Mouse (Mus musculus): Measurements from ENCODE around the gene Rhog. TPM values are rescaled to one million over a fixed set of nuclear protein-coding genes. Genes with fewer than 3 reads are reported as not detected.
A peak's percentile ranks its signal among the peaks of the same experiment; 100 is the strongest.

Gene Rhog
- polyA plus RNA-seq, 1 experiment from 2014 or later: 396 TPM

DNA sequence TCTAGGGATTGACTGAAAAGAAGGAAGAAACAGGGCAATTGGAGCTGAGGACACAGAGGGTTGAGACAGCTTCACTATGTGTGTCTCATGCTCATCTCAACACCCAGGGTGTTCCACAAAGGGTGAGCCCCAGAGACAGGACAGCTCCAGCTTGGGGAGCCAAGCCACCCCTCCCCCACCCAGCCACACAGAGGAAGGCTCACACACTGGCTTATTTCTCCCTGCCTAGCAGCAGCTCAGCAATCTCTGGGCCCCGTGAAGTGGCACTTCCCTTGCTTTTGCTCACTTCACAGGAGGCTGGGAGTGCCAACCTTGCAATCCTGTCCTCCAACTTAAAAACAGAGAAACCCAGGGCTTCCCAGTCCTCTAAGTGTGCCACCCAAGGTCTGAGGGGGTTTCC, 10.1 kb downstream of the Rhog start:
- H3K4me3 ChIP-seq (ENCODE audit: inconsistent target): peak overlapping the region; percentile 92; the same call in 1 of the 2 replicates
- 0% methylated on average over 1 of the region's 1 CpGs for WGBS (ENCODE audit: missing documents)
- peaks cover 7% of the 10 kb centered on the region for H3K36me3 ChIP-seq (ENCODE audit: inconsistent target)
- peaks cover 90% of the 10 kb centered on the region for H3K79me2 ChIP-seq (ENCODE audit: inconsistent target)
- H3K27ac ChIP-seq: peak overlapping the region; percentile 100

DNA sequence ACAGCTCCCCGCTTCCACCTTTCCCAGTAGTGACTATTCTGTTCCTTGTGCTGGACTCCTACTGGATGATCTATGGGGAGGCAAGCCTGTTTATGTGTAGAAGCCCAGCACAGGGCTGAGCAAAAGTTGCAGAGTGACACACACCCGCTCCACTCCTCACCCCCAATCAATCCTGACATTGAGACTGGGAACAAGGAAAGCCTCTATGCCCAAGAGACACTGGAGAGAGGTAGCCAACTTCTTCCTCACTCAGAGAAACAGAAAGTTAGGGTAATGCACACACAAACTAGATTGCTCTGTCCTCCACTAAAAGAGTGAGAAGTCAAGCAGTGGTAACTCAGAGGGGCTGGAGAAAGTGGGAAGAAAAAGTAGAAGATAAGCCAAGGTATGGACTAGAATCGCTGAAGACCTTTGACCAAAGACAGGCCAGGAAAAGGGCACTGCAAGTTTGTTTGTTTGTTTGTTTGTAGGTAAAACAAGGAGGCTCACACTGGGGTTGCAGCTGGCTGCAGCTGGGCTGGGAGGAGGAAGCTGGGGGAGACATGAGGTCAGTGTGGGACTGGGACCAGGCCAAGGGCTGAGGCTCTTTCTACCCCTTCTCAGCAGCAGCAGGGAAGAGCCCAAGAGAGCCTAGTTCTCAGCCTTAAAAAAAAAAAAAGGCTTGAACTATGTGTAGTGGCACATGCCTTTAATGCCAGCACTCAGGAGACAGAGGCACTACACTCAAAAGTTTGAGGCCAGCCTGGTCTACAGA, 10.9 kb downstream of the Rhog start:
- Histone ChIP-seq H3K4me3 (ENCODE audit: inconsistent target) (no peak overlapping the region), H3K36me3 (ENCODE audit: inconsistent target) (peaks cover 15% of the 10 kb centered on the region), H3K79me2 (ENCODE audit: inconsistent target) (peaks cover 98% of the 10 kb centered on the region), H3K27ac (peak overlapping the region; percentile 100)
- WGBS (ENCODE audit: missing documents): 64% methylated on average over 3 of the region's 3 CpGs

GRCm38 (mm10) chr7:102243870-102244269, 12.0 kb downstream of the Rhog start:
- 11% methylated on average over 2 of the region's 2 CpGs for WGBS (ENCODE audit: missing documents)
- H3K36me3 ChIP-seq (ENCODE audit: inconsistent target): peaks cover 26% of the 10 kb centered on the region
- peak overlapping the region; percentile 100 for H3K27ac ChIP-seq

GRCm38 (mm10) chr7:102242917-102243316, 12.9 kb downstream of the Rhog start:
- 86% methylated on average over 3 of the region's 3 CpGs for WGBS (ENCODE audit: missing documents)
- Histone ChIP-seq H3K36me3 (ENCODE audit: inconsistent target) (peaks cover 34% of the 10 kb centered on the region), H3K79me2 (ENCODE audit: inconsistent target) (peaks cover 100% of the 10 kb centered on the region), H3K27ac (peak overlapping the region; percentile 100), H3K4me3 (ENCODE audit: inconsistent target) (no peak overlapping the region)

More at GRCm38 (mm10) chr7:102243870-102244269, 12.0 kb downstream of the Rhog start:
- Histone ChIP-seq H3K79me2 (ENCODE audit: inconsistent target) (peaks cover 100% of the 10 kb centered on the region), H3K4me3 (ENCODE audit: inconsistent target) (no peak overlapping the region)

DNA sequence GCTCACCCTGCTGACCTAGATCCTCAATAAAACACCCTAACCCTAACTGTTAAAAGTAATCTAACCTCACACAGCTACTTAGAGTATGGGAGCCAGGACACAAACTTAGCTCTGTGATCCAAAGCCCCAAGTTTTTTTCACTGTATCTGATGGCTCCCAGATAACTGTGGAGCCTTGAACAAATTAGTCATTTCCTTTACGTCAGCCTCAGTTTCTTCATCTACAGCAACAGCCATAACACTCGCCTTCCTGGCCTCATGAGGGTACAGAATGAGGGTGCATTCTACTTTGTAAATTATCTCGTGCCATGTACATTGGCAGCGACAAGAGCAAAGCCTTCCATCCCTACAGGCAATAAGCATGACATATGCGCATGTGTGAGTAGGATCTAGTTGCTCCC, 13.5 kb downstream of the Rhog start:
- peaks cover 39% of the 10 kb centered on the region for H3K36me3 ChIP-seq (ENCODE audit: inconsistent target)
- no peak overlapping the region for H3K4me3 ChIP-seq (ENCODE audit: inconsistent target)
- peak overlapping the region; percentile 100 for H3K27ac ChIP-seq
- peaks cover 100% of the 10 kb centered on the region for H3K79me2 ChIP-seq (ENCODE audit: inconsistent target)
- 58% methylated on average over 5 of the region's 5 CpGs for WGBS (ENCODE audit: missing documents)

- peaks cover 73% of the 10 kb centered on the region for H3K79me2 ChIP-seq (ENCODE audit: inconsistent target)
- no peak overlapping the region for H3K27ac ChIP-seq
- no peak overlapping the region for H3K4me3 ChIP-seq (ENCODE audit: inconsistent target)
- peaks cover 58% of the 10 kb centered on the region for H3K36me3 ChIP-seq (ENCODE audit: inconsistent target)
- 96% methylated on average over 16 of the region's 16 CpGs for WGBS (ENCODE audit: missing documents)
Measured at GRCm38 (mm10) chr7:102239591-102239990, 16.3 kb downstream of the Rhog start.

DNA sequence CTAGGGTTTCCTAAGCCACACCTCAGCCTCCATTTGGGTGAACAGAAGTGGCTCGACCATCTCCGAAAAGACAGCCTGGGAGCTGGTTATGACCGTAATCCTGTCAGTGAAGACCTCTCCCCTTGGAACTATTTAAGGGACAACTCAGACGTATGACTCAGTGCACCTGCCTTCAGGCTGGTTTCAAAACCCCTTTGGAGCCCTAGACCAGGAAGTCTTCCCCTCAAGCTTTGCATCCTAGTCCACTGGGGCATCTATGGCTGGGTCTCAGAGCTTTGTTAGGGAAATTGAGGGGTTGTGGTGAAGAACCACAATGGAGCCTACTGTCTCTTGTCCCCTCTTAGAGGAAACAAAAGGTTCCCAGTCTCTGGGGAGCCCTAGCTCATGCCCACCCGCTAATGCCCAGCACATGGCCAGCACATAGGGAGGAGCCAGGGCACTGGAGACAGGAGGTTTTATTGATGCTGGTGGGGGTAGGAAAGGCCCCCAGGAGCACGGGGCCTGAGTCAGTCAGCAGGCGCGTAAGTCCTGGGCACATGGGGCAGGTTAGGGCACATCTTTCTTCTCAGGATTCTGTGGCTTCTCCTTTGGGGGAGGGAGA, 17.1 kb downstream of the Rhog start:
- no peak overlapping the region for H3K27ac ChIP-seq

GRCm38 (mm10) chr7:102233059-102233458, 22.8 kb downstream of the Rhog start:
- H3K36me3 ChIP-seq (ENCODE audit: inconsistent target): peaks cover 30% of the 10 kb centered on the region; the same call in 1 of the 2 replicates
- no peak overlapping the region for H3K4me3 ChIP-seq (ENCODE audit: inconsistent target)
- no peak overlapping the region for H3K27ac ChIP-seq
- WGBS (ENCODE audit: missing documents): 77% methylated on average over 3 of the region's 4 CpGs
- peaks cover 8% of the 10 kb centered on the region; the same call in 1 of the 2 replicates for H3K79me2 ChIP-seq (ENCODE audit: inconsistent target)

More for the DNA sequence above, 17.1 kb downstream of the Rhog start:
- H3K36me3 ChIP-seq (ENCODE audit: inconsistent target): peaks cover 58% of the 10 kb centered on the region
- 87% methylated on average over 8 of the region's 8 CpGs for WGBS (ENCODE audit: missing documents)
- no peak overlapping the region for H3K4me3 ChIP-seq (ENCODE audit: inconsistent target)
- peaks cover 65% of the 10 kb centered on the region for H3K79me2 ChIP-seq (ENCODE audit: inconsistent target)

DNA sequence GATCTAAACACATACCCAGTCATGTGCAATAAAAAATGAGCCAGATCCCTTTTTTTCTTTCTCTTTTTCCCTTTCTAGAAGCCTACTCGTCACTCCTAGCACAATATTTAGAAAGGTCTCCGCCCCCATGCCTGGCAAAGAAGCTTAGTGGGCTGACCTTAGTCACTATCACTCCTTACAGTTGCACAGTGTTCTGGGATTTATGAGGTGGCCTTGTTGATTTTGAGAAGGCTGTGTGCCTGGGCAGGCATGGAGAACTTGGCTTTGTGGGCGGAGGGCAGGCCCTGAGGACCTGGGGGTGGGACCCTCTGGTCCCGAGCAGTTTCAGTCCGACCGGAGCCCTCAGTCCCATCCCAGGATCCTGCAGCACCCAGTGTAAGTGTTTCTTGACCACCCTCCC, 26.0 kb downstream of the Rhog start:
- Histone ChIP-seq H3K4me3 (ENCODE audit: inconsistent target) (no peak overlapping the region), H3K36me3 (ENCODE audit: inconsistent target) (peaks cover 32% of the 10 kb centered on the region), H3K79me2 (ENCODE audit: inconsistent target) (peaks cover 15% of the 10 kb centered on the region; the same call in 1 of the 2 replicates), H3K27ac (0 out of 2 replicates have a peak overlapping the region, but pooled peaks have one; percentile 8)
- WGBS (ENCODE audit: missing documents): 79% methylated on average over 6 of the region's 6 CpGs

GRCm38 (mm10) chr7:102228049-102228670, 27.7 kb downstream of the Rhog start:
- peaks cover 26% of the 10 kb centered on the region; the same call in 1 of the 2 replicates for H3K79me2 ChIP-seq (ENCODE audit: inconsistent target)
- H3K36me3 ChIP-seq (ENCODE audit: inconsistent target): peaks cover 32% of the 10 kb centered on the region
- no peak overlapping the region for H3K4me3 ChIP-seq (ENCODE audit: inconsistent target)
- no peak overlapping the region for H3K27ac ChIP-seq
- WGBS (ENCODE audit: missing documents): 95% methylated on average over 4 of the region's 4 CpGs

DNA sequence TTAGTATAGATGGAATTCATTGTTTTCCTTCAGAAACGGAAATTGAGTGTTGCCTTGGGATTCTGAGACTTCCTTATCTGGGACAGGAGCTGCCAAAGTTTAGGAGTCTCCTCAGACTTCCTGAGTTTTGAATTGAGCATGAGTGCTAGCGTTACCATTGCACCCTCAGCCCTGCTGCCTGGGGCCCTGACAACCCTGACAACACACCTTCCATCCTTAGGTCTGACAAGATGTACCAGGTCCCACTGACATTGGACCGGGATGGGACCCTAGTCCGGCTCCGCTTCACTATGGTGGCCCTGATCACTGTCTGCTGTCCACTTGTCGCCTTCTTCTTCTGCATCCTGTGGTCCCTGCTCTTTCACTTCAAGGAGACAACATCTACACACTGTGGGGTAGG, 29.8 kb downstream of the Rhog start:
- Histone ChIP-seq H3K79me2 (ENCODE audit: inconsistent target) (peaks cover 26% of the 10 kb centered on the region; the same call in 1 of the 2 replicates), H3K36me3 (ENCODE audit: inconsistent target) (peaks cover 27% of the 10 kb centered on the region), H3K27ac (no peak overlapping the region), H3K4me3 (ENCODE audit: inconsistent target) (no peak overlapping the region)
- 95% methylated on average over 6 of the region's 6 CpGs for WGBS (ENCODE audit: missing documents)

DNA sequence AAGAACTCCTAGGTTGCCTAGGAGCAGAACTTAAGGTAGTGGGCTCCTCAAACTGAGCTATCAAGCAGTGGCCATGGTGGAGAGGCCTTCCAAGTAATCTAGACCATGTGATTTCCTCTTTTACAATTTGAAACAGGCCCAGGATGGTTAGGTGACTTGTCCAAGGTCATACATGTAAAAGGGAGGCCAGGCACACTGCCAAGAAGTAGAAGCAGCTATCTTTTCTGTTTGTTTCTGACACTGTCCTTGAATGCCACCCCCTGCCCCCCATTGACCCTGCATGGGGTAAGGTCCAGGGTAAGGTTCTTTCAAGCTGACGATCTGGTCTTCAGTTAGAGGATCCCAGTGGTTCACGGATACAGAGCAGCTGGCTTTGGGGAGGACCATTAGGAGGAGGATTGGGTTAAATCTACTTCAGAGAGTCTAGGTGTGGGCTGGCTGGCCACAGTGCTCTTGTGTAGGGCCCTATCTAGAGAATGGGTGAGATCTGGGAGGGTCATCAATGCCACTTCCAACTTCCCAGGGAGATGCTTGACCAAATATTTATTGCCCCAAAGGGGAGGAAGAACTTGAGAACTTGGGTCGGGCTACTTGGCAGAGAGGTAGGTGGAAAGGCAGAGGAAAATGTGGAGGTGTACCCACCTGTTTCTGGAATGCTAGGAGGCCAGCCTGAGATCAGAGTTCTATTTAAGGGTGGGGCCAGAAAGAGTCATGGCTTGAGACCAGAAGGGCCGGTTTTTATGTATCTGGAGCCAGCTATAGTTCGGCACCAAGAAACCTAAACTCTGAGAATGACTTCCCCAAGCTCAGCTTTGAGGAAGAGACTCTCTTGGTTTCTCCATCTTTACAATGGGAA, 31.7 kb downstream of the Rhog start:
- 96% methylated on average over 5 of the region's 5 CpGs for WGBS (ENCODE audit: missing documents)
- H3K79me2 ChIP-seq (ENCODE audit: inconsistent target): peaks cover 26% of the 10 kb centered on the region; the same call in 1 of the 2 replicates
- H3K4me3 ChIP-seq (ENCODE audit: inconsistent target): peak overlapping the region; percentile 52
- peak overlapping the region; percentile 50; the same call in 1 of the 2 replicates for H3K27ac ChIP-seq
- H3K36me3 ChIP-seq (ENCODE audit: inconsistent target): peaks cover 27% of the 10 kb centered on the region

DNA sequence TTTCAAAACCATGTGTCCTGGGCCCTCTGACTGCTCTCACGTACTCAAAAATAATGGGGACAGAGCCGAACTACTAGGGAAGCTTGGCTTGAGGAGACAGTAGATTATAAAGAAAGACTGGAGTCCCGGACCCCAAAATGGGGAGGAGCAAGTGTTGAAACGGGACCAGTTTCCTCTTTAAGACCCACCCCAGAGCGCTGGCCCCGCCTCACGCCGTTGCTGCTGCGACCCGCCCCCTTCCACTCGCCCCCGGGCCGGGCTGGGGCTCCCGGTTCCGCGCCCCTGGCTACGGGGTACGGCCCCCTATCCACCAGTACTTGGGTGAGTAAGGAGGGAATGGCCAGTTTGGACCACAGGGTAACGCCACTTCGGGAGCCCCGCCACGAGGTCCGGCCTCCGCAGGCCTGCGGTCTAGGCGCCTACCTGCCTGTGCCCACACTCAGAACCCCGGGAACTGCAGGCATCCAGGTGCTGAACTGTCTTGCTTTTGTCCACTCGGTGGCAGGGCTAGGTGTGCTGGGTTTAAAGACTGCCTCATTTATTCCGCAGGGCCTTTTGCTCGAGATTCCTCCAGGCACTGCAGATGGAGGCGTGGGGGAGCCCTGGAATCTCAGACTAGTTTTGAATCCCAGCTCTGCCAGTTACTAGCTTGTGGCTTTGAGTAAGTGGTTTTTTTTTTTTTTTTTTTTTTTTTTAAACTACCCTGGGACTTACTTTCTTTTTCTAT, 32.9 kb downstream of the Rhog start:
- Histone ChIP-seq H3K4me3 (ENCODE audit: inconsistent target) (peak overlapping the region; percentile 52), H3K79me2 (ENCODE audit: inconsistent target) (peaks cover 26% of the 10 kb centered on the region; the same call in 1 of the 2 replicates), H3K36me3 (ENCODE audit: inconsistent target) (peaks cover 26% of the 10 kb centered on the region), H3K27ac (peak overlapping the region; percentile 50)
- WGBS (ENCODE audit: missing documents): under 1% methylated on average over 31 of the region's 31 CpGs
